Mouse (Mus musculus) embryo, embryonic 9.5 days (tissue): ENCODE results near the gene Cenpn.
A peak's percentile ranks its signal among the peaks of the same experiment; 100 is the strongest.

Experiments used
- DNase-seq: peaks from one replicate; pipeline ENCODE4 v3.0.0-alpha.2; 2017; ENCODE audit errors: extremely low spot score

Gene Cenpn

DNA sequence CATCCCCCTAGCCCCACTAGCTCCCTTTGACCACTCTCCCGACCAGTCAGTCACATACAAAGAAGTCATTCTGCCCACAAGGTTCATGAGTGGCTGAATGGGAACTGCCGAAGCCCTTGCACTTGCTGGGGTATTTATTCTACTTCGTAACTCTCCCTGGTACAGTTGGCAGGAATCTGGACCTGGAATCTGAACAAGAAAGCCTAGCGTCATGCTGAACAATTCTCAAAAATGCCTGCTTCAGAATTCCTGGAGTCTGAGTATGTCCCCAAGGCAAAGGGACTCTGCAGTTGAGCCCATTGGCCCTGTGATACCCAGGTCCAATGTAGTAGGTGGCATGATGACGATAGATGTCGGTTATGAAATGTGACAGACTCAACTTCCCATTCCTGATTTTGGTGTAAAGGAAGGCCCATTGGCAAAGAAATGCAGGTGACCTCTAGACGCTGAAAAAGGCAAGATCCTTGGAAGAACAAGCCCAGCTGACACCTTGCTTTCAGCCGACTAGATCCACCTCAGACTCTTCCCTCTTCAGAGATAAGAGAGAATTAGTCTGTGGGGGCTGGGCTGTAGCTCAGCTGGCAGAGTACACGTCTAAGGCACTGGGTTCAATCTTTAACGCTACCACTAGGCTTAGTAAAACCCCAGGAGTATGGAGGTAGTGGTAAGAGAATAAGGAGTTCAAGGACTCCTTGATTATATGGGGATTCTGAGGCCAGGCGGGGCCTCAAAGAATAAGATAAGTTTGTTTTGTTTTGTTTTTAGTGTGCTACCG, 20.9 kb downstream of the Cenpn start:
- no peak for DNase-seq

DNA sequence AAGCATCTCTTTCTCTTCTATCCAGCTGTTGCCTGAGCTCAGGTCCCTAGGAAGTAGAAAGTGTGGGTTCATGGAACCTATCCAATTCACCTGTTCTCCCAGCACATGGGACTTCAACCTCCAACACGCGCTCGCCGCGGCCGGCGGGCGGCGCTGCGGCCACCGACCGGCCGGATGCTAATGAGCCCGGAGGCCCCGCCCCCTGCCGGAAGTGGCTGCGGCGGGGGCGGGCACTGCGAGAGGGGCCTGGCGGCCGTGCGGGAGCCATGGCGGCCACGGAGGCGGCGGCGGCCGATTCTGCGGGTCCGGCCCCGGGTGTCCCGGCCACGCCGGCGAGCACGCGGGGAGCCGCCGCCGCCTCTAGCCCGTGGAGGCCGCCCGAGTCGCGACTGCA, 21.6 kb downstream of the Cenpn start, which contains the start of gene Atmin:
TSS of gene Atmin (plus strand) at position 233 of the 394 bp plus-strand sequence.
- DNase-seq = peak; percentile 83

DNA sequence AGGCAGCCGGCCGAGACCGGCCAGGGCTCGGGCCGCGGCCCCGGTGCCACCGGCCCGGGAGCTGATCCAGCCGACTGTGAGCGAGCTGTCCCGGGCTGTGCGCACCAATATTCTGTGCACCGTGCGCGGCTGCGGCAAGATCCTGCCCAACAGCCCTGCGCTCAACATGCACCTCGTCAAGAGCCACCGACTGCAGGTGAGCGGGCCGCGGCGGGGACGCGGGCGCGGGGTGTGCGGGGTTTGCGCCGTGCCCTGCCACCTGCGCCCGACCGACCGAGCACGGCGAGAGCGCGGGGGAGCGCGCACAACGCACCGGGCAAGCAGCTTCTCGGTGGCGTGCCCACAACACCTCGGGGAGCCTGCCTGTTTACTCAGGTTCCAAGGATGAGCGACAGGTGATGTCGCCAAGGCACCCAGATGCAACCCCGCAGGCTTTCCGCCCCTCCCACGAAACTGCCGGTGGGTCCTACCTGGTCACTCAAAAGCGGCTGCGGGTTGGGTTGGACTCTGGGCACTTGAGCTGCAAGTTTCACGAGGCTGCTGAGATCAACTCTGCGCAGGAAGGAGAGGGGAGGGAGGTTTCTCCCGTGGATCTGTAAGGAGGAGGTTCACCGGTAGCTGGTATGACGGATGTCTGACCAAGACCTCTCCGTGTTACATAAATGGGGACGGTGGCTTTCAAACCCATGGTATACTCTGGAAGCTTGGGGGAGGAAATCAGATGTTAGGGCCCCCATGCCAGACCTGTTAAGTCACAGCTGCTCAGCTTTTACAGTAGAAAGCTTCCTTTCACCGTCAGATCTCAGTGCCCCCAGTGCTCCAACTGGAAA, 22.2 kb downstream of the Cenpn start:
- no peak for DNase-seq

DNA sequence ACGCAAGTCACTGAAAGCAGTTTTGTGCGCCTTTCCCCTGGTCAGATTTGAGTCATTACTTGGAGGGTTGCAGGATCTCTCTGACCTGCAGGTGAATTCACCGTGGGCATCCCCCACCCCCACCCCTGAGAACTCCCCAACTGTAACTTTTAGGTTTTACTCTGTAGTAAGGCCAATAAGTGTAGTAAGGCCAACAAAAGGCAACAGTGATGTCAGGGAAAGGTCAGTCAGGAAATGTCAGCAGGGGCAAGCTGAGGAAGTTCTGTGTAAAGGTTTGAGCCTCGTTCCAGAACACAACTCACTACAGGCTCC, 22.8 kb downstream of the Cenpn start:
- DNase-seq = no peak

DNA sequence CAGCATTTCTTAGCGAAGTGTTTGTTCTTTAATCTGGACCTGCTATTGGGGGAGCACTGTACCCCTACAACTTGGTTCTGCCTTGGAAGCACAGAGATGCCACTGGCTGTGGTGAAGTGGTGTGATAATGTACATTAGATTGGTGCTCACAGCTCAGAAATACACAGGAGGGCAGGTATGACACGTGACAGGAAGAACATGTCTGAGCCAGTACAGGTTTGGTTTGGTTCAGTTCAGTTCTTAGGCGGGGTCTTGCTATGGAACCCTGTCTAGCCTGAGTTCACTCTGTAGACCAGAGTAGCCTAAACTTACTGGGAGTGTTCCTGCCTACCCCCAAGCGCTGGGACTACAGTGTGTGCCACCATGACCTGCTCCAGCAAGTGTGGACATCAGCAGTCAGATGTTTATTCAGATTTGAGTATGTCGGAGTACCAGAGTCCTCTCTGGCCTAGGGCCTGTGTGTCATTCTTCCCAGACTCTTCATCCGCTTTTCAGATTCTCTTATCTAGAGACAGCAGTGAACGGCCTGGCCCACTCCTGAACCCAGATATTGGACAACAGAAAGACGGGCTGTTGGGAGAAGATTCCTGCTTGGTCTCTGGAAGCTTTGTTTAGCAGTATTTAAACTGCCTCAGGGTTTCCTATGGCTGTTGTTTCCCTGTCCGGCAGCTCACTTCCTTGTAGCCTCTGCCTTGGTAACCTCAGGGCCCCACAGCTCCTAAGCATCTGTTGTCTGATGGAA, 23.8 kb downstream of the Cenpn start:
- DNase-seq = no peak

DNA sequence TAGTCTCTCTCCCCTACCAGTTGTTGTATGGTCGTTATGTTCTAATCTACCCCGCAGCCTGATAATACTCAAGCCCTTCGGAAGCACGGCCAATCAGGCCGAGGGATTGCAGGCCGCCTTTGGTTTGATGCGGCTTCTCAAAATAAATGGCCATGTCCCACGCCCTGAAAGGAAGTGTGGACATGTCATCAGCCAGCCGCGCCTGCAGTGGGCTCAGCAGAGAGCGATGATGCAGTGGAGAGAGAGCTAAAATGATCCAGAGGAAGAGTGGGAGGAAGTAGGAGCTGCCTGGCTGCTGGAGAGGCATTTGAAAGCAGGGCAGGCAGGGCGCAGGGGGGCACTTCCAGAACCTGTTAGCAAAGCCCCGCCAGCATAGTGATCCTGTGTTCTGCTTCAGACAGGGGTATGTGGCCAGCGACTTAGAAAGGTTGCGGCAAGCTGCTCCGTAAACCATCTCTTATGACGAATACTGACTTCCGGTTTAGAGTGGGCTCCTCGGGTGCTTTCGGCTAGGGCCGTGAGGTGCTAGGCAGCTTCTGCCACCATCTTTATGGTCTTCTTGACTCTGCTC, 24.8 kb downstream of the Cenpn start:
- DNase-seq = no peak

DNA sequence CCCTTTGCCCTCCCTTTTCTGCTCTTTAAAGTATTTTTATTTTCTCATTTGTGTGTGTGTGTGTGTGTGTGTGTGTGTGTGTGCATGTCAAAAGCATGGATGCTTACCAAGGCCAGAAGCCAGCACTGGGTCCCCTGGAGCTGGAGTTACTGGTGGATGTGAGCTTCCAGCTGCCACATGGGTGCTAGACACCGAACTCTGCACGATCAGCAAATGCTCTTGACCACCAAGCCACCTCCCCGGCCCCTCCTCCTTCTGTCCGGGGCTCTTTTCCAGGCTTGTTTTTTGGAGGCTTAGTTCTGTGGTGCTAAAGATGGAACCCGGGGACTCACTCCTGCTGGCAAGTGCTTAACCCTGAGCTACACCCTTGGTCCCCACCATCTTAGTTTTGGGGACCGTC, 25.3 kb downstream of the Cenpn start:
- no peak for DNase-seq

DNA sequence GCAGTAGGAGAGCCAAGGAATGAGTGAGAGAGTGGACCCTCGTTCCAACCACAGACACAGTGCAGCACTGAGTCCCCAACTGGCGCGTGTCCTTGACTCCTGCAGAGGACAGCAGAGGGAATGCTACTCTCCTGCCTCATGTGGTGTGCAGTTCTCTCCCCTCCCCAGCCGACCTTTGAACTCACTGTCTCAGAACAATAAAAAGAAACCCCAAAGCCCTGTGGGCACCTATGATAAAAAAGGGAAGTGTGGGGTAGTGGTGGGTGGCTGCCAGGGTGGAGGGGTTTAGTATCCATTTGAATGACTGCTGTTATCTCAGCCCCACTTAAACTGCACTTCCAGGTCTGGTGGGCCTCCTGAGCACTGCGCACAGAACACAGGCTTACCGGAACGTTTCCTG, 26.1 kb downstream of the Cenpn start:
- no peak for DNase-seq

DNA sequence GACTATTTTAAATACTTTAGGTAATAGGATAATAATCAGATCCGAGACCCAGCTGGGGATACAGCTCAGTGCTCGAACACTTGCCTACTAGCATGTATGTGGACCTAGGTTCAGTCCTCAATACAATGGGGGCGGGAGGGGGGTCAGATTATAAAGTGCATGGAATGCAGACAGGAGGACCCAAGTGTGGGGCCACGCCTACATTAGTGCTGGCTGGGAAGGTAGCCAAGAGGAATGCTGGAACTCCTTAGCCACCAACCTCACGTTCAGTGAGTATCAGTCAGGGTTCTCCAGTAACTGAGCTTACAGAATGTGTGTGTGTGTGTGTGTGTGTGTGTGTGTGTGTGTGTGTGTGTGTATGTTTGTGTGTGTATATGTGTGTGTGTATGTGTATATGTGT, 29.8 kb downstream of the Cenpn start:
- no peak for DNase-seq

DNA sequence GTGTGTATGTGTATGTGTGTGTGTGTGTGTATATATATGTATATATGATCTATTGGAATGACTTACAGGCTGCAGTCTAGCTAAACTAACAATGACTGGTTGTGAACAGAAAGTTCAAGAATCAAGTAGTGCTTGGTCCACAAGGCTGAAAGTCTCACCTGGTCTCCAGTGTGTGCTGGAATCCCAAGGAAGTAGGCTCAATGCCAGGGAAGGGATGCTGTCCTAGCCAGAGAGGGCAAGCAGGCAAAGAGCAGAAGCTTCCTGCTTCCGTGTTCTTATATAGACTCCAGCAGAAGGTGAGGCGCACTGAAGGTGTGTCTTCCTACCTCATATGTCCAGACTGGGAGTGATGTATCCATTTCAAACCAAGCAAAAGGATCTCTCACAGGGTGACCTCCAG, 30.2 kb downstream of the Cenpn start:
- DNase-seq = no peak

DNA sequence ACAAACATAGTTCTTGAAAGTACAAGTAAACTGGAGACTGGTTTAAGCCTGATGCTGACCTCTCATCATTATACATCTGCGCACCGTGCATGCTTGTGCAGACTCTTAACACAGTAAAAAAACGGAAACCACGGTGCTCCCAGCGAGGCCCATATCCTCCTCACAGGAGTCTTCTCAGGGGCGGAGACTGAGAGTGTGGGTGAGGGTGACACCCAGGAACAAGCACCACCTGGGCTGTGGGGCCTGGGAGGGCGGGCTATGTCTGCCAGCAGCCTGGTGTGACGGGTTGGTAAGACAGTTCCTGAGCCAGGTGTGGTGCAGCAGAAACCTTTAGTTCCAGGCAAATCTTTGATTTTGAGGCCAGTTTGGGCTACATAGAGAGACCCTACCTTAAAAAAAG, 30.9 kb downstream of the Cenpn start:
- no peak for DNase-seq

DNA sequence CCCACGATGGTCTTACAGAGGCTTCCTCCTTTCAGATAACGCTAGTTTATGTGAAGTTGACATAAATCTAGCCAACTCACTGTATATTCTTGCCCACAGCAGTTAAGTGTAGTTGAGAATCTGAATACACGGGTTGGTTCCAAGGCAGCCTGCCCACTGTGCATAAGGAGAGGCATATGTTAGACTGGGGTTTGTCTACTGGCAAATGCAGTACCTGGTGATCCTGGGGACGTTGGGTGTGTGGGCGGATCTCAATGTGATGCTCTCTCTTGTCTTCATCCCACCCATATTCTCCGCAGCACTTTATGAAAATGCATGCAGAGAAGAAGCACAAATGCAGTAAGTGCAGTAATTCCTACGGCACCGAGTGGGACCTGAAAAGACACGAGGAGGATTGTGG, 32.9 kb downstream of the Cenpn start:
- DNase-seq = no peak

DNA sequence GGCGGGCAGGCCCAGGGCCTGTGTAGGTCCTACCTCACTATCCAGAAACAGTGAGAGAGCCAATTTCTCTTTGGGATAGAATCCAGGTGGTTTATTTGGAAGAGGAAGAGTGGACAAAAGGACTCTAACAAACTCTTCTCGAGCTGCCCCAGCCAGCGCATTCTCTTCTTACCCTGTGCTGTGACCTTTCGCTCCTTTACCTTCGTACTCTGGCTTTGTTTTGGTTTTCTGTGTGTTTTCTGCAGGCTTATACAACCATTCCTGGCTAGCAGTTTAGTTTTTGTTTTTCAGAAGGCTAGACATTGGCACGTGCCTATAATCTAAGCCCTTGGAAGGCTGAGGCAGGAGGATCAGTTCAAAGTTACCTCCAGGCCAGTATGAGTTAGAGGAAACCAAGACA, 48.0 kb downstream of the Cenpn start:
- no peak for DNase-seq

DNA sequence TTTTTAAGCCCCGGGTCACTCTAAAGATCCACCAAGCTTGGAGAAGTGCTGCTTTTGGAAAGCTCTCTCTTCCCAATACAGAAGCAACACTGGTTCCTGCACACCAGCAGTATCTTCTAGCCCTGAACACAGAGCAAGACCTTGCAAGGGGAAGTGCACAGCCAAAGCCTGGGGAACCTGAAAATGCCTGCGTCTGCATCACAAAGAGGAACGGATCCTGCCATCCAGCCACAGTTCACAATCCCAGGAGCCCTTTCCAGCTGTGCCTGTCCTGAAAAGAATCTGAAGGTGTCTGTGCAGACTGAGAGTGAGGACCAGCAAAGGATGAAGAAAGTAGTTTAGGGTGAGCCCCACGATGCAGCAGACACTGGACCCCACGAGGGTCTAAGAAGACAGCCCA, 53.5 kb downstream of the Cenpn start:
- no peak for DNase-seq

DNA sequence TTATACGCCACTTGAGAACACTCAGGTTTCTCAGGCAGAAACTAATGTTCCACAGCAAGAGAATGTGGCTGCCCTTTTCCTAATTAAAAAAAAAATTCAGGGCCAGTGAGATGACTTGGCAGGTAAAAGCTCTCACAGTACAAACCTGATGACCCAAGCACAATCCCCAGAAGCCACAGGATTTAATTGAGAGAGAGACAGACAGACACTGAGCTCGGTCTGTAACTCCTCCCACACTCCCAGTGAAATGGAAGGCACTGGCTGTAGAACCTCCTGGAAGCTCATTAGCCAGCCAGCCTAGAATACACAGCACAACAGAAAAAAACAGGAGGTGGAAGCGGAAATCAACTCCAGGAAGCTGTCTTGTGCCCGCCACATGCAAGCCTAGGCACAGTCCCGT, 54.1 kb downstream of the Cenpn start:
- DNase-seq = no peak

DNA sequence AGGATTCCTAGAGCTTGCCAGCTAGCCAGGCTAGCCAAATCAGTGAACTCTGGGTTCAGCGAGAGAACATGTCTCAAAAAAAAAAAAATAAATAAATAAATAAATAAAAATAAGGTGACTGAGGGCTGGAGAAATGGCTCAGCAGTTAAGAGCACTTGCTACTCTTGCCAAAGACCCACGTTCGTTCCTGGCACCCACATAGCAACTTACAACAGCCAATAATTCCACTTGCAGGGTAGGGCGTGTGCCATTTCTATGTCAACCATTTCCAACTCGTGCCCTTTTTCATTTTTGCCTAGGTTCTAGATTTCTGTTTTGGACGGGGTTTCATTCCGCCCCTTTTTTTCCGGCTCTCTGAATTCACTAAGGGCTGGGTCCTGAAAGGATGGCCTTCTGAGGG, 56.5 kb downstream of the Cenpn start:
- DNase-seq = no peak

DNA sequence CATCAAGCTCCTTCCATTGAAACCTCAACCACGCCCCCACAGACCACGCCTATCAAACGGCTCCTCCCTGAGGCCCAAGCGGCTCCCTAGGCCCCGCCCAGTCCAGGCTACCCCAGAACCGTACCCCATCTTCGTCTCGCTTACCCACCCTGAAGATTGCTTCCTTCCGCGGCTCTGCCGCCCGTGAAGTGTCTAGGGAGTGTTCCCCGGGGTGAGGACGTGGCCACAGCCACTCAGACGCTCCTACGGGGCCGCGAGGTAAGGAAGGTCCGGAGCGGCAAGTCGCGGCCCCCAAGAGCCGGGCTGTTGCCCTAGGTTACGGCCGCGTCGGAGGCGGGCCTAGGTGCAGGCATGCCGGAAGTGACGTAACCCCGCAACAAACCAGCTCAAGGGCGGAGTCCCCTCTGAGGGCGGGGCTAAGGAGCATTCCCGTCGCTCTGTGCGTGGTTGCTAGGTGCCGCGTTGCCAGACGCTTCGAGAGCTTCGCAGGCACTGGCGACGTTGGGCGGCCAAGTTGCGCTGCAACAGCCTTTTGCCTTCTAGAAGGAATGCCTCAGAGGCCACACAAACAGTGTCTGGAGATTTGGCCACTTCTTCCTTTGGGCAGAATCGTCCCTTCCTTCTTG, 57.2 kb downstream of the Cenpn start, which contains the start of gene 1700030J22Rik:
TSS of gene 1700030J22Rik (minus strand) at position 329 of the 626 bp plus-strand sequence.
- DNase-seq = peak; percentile 99

DNA sequence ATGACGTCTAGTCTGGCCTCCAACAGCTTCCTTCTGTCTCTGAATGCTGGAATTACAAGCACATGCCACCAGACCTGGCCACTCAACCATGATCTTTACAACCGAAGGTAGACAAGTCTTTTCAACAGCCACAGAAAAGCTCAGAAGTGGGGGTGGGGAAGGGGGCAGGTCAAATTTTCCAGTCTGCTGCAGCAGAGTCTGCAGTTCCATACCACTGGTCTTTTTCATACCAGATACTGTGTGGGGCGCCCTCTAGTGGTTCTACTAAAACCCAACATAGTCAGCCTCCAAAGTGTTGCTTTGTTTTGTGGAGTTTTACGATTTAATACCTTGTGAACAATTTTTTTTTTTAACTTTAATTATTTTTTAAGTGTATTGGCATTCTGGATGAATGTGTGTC, 58.6 kb downstream of the Cenpn start:
- peak; percentile 65 for DNase-seq

DNA sequence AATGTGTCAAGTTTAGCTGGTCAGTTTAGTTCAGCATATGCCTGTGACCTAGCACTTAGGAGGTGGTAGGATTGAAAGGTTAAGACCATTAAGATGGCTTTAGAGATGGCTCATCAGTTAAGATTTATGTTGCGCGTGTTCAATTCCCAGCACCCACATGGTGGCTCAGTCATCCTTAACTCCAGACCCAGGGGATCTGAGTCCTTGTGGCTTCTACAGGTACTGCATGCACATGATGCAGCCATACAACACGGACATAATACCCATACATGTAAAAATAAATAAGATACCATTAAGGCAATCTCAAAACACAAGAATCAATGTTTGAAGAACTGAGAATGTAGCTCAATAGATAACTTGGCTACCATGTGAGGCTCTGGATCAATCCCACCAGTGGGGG, 68.3 kb downstream of the Cenpn start:
- DNase-seq = no peak
